Mouse (Mus musculus): ENCODE results near the gene Slc24a4.
"Not testable (repeated sequence)": the region's sequence is repeated elsewhere in the genome, so short reads cannot be mapped to it uniquely, and the experiment has no call there.

- TF ChIP-seq POLR2A (IDR thresholded peaks at IDR 0.05; ENCODE audit: insufficient read depth, low read length); EP300 (IDR thresholded peaks at IDR 0.05; ENCODE audit: insufficient read depth, low read depth, low read length): not testable (repeated sequence)
These were observed 95.6 kb downstream of the Slc24a4 start for GRCm38 (mm10) chr12:102224112-102224511.
